Mouse (Mus musculus) heart, postnatal 10 days (tissue): Measurements from ENCODE around the gene Prkag3. TPM values are rescaled to one million over a fixed set of nuclear protein-coding genes. Genes with fewer than 3 reads are reported as not detected.

Experiments used
- DNase-seq, 2 experiments: peaks; one replicate each; pipeline ENCODE4 v3.0.0; 2021
- intact Hi-C: fragments of 180-260 bp; cut with DNase I; formaldehyde crosslinking; loops from one replicate; pipeline ENCODE4 v1.15.1; 2025
- total RNA-seq, 2 experiments: library from RNA; stranded (reverse); gene quantifications; 2 replicates each; pipeline ENCODE4 v1.2.3; 2021

The Prkag3 gene
- total RNA-seq, 2 experiments from 2014 or later: 1.7 to 2.1 TPM

GRCm38 (mm10) chr1:74714967-74715366 lies 34.1 kb downstream of the Prkag3 start:
- intact Hi-C loops: no loop called here
- DNase-seq: no peak

GRCm38 (mm10) chr1:74713859-74714730 lies 34.9 kb downstream of the Prkag3 start:
- peak in 1 of 2 experiments; percentile 26 for DNase-seq
- intact Hi-C loops: no loop called here

GRCm38 (mm10) chr1:74713099-74713858 lies 35.7 kb downstream of the Prkag3 start, which contains the start of gene Cyp27a1:
Gene Cyp27a1, plus strand, starts transcription at chr1:74713574.
- DNase-seq: peak; percentile 86
- intact Hi-C loops: no loop called here

GRCm38 (mm10) chr1:74712461-74713098 lies 36.4 kb downstream of the Prkag3 start:
- DNase-seq: peak in 1 of 2 experiments; percentile 18
- intact Hi-C loops: no loop called here

GRCm38 (mm10) chr1:74712046-74712445 lies 37.0 kb downstream of the Prkag3 start:
- intact Hi-C loops: no loop called here
- DNase-seq: no peak

GRCm38 (mm10) chr1:74709566-74709965 lies 39.5 kb downstream of the Prkag3 start:
- no peak for DNase-seq
- intact Hi-C loops: no loop called here

- intact Hi-C loops: no loop called here
These were observed 44.0 kb downstream of the Prkag3 start for GRCm38 (mm10) chr1:74705016-74705415.

GRCm38 (mm10) chr1:74704156-74704555 lies 44.9 kb downstream of the Prkag3 start:
- no peak for DNase-seq
- intact Hi-C loops: no loop called here

More at GRCm38 (mm10) chr1:74705016-74705415, 44.0 kb downstream of the Prkag3 start:
- peak; percentile 27 to 44 for DNase-seq

GRCm38 (mm10) chr1:74702142-74702553 lies 46.9 kb downstream of the Prkag3 start:
- DNase-seq: no peak
- intact Hi-C loops: no loop called here

GRCm38 (mm10) chr1:74698791-74699190 lies 50.2 kb downstream of the Prkag3 start:
- DNase-seq: peak; percentile 49 to 64
- intact Hi-C loops: no loop called here

GRCm38 (mm10) chr1:74698353-74698752 lies 50.7 kb downstream of the Prkag3 start:
- intact Hi-C loops: no loop called here
- DNase-seq: no peak

GRCm38 (mm10) chr1:74697416-74697815 lies 51.6 kb downstream of the Prkag3 start:
- no peak for DNase-seq
- intact Hi-C loops: no loop called here

GRCm38 (mm10) chr1:74695836-74696235 lies 53.2 kb downstream of the Prkag3 start:
- intact Hi-C loops: no loop called here
- no peak for DNase-seq

- DNase-seq: no peak
- intact Hi-C loops: no loop called here
These were observed 55.0 kb downstream of the Prkag3 start for GRCm38 (mm10) chr1:74693891-74694583.

Other genes starting within 250 kb of the Prkag3 start
- 10 to 100 TPM; 20.8 to 22.4 TPM for gene Cnot9, start 243.2 kb downstream of the Prkag3 start, total RNA-seq
- gene Plcd4, start 206.3 kb downstream of the Prkag3 start, total RNA-seq: not detected
- 10 to 100 TPM; 13.6 to 18.5 TPM for gene Usp37, start 204.9 kb downstream of the Prkag3 start, total RNA-seq
- gene Zfp142, start 161.0 kb downstream of the Prkag3 start, total RNA-seq: 10 to 100 TPM; 12.9 to 13.2 TPM
- 10 to 100 TPM; 20.3 to 24.9 TPM for gene Bcs1l, start 160.9 kb downstream of the Prkag3 start, total RNA-seq
- 10 to 100 TPM; 21.6 to 27.7 TPM for gene Rnf25, start 147.8 kb downstream of the Prkag3 start, total RNA-seq
- gene Stk36, start 147.8 kb downstream of the Prkag3 start, total RNA-seq: 1 to 10 TPM; 1.5 to 2.0 TPM
- gene Ttll4, start 87.5 kb downstream of the Prkag3 start, total RNA-seq: 10 to 100 TPM; 17.3 TPM
- 10 to 100 TPM; 10.7 to 11.0 TPM for gene Cyp27a1, start 35.6 kb downstream of the Prkag3 start, total RNA-seq
- under 1 TPM; 0.17 to 0.60 TPM for gene Wnt6, start 22.7 kb upstream of the Prkag3 start, total RNA-seq
- gene Wnt10a, start 42.3 kb upstream of the Prkag3 start, total RNA-seq: not detected
- gene Cdk5r2, start 105.7 kb upstream of the Prkag3 start, total RNA-seq: under 1 TPM in 1 of 2 experiments, not detected in 1; 0.12 TPM
- under 1 TPM in 1 of 2 experiments, not detected in 1; 0.67 TPM for gene Fev, start 136.2 kb upstream of the Prkag3 start, total RNA-seq
- not detected for gene Cryba2, start 143.9 kb upstream of the Prkag3 start, total RNA-seq
- under 1 TPM in 1 of 2 experiments, not detected in 1; 0.05 TPM for gene Cfap65, start 186.4 kb upstream of the Prkag3 start, total RNA-seq
- gene Ihh, start 202.5 kb upstream of the Prkag3 start, total RNA-seq: under 1 TPM in 1 of 2 experiments, not detected in 1; 0.14 TPM